Mouse (Mus musculus) testis, adult 2 months (tissue): ENCODE measurements at regions not wholly inside any gene's neighbourhood (a gene's known extent, or its start where the extent isn't known, plus 50 kb on each side); places are given as distances from the start of the nearest gene placed in this dataset.

Experiments used
- H3K27ac ChIP-seq: fragments of 200-500 bp; 2 replicates; pipeline ENCODE4 v1.5.1; 2012; ENCODE audit warnings: low read depth, low read length; ENCODE audit not compliant: control insufficient read depth, insufficient read depth
- H3K27me3 ChIP-seq: fragments of 200-500 bp; 2 replicates; pipeline ENCODE4 v1.6.1; 2012; ENCODE audit warnings: mild to moderate bottlenecking, low read length, moderate library complexity; ENCODE audit not compliant: control insufficient read depth, insufficient read depth
- H3K36me3 ChIP-seq: fragments of 200-500 bp; 2 replicates; pipeline ENCODE4 v1.6.1; 2012; ENCODE audit warnings: mild to moderate bottlenecking, low read length; ENCODE audit not compliant: control insufficient read depth, insufficient read depth
- H3K4me1 ChIP-seq: fragments of 200-500 bp; 2 replicates; pipeline ENCODE4 v1.6.1; 2012; ENCODE audit warnings: low read length; ENCODE audit not compliant: control insufficient read depth, insufficient read depth
- H3K4me3 ChIP-seq: fragments of 200-500 bp; 2 replicates; pipeline ENCODE4 v1.5.1; 2012; ENCODE audit warnings: low read depth, mild to moderate bottlenecking, low read length, moderate library complexity, mixed read lengths; ENCODE audit not compliant: control insufficient read depth
- CTCF ChIP-seq: fragments of 200-500 bp; IDR thresholded peaks from 2 replicates; pipeline ENCODE4 v1.5.1; 2012; ENCODE audit warnings: low read depth, mild to moderate bottlenecking, inconsistent platforms, low read length, moderate library complexity; ENCODE audit not compliant: control insufficient read depth, insufficient read depth, insufficient replicate concordance
- POLR2A ChIP-seq: fragments of 200-500 bp; IDR thresholded peaks from 2 replicates; pipeline ENCODE4 v1.6.1; 2012; ENCODE audit warnings: low read depth, mild to moderate bottlenecking, inconsistent platforms, low read length, moderate library complexity; ENCODE audit not compliant: control insufficient read depth

- H3K27me3 ChIP-seq, result no peaks in the 10 kb centered on the region
- no peaks in the 10 kb centered on the region for H3K4me1 ChIP-seq
- TF ChIP-seq POLR2A, result no peak
- no peak for TF ChIP-seq CTCF
- no peaks in the 10 kb centered on the region for H3K36me3 ChIP-seq
- no peak overlapping the region for H3K4me3 ChIP-seq
- no peak overlapping the region for H3K27ac ChIP-seq
Observed at GRCm38 (mm10) chr8:10865941-10866513, 142.2 kb downstream of the Irs2 start.

GRCm38 (mm10) chr8:10865415-10865821 is 142.8 kb downstream of the Irs2 start:
- Histone ChIP-seq H3K27ac (no peak overlapping the region; the same call in 1 of the 2 replicates), H3K4me3 (no peak overlapping the region), H3K27me3 (no peaks in the 10 kb centered on the region), H3K36me3 (no peaks in the 10 kb centered on the region), H3K4me1 (no peaks in the 10 kb centered on the region)
- no peak for TF ChIP-seq CTCF
- TF ChIP-seq POLR2A, result no peak

- H3K36me3 ChIP-seq, result no peaks in the 10 kb centered on the region
- no peaks in the 10 kb centered on the region for H3K27me3 ChIP-seq
- no peaks in the 10 kb centered on the region for H3K4me1 ChIP-seq
- TF ChIP-seq POLR2A, result no peak
- no peak for TF ChIP-seq CTCF
- no peak overlapping the region for H3K27ac ChIP-seq
- H3K4me3 ChIP-seq, result no peak overlapping the region
Observed at GRCm38 (mm10) chr8:10862442-10862841, 145.8 kb downstream of the Irs2 start.

- no peaks in the 10 kb centered on the region for H3K36me3 ChIP-seq
- no peaks in the 10 kb centered on the region for H3K27me3 ChIP-seq
- H3K4me3 ChIP-seq, result no peak overlapping the region
- H3K27ac ChIP-seq, result no peak overlapping the region
- TF ChIP-seq POLR2A, result no peak
- TF ChIP-seq CTCF, result no peak
- H3K4me1 ChIP-seq, result no peaks in the 10 kb centered on the region
Observed at GRCm38 (mm10) chr8:10860810-10861209, 147.4 kb downstream of the Irs2 start.

- Histone ChIP-seq H3K27me3 (no peaks in the 10 kb centered on the region), H3K4me1 (no peaks in the 10 kb centered on the region), H3K27ac (no peak overlapping the region), H3K4me3 (no peak overlapping the region), H3K36me3 (no peaks in the 10 kb centered on the region)
- no peak for TF ChIP-seq CTCF
- TF ChIP-seq POLR2A, result no peak
Observed at GRCm38 (mm10) chr8:10857874-10858273, 150.4 kb downstream of the Irs2 start.

GRCm38 (mm10) chr8:10856996-10857720 is 151.1 kb downstream of the Irs2 start:
- TF ChIP-seq POLR2A (no peak), CTCF (no peak)
- Histone ChIP-seq H3K36me3 (no peaks in the 10 kb centered on the region), H3K27me3 (no peaks in the 10 kb centered on the region), H3K4me1 (no peaks in the 10 kb centered on the region), H3K27ac (no peak overlapping the region), H3K4me3 (no peak overlapping the region)

GRCm38 (mm10) chr8:10855696-10856095 is 152.6 kb downstream of the Irs2 start:
- TF ChIP-seq POLR2A, result no peak
- TF ChIP-seq CTCF, result no peak

More at GRCm38 (mm10) chr8:10855696-10856095, 152.6 kb downstream of the Irs2 start:
- Histone ChIP-seq H3K27ac (no peak overlapping the region), H3K36me3 (no peaks in the 10 kb centered on the region), H3K27me3 (no peaks in the 10 kb centered on the region), H3K4me3 (no peak overlapping the region), H3K4me1 (no peaks in the 10 kb centered on the region)
